Mouse (Mus musculus): ENCODE measurements around the gene Zfhx3. TPM values are rescaled to one million over a fixed set of nuclear protein-coding genes. Genes with fewer than 3 reads are reported as not detected.

The Zfhx3 gene
- polyA plus RNA-seq, 1 experiment from 2014 or later: 60.2 TPM

GRCm38 (mm10) chr8:108645660-108646059, 703.2 kb downstream of the Zfhx3 start:
- Histone ChIP-seq H3K27me3 (replicated peaks) (no peaks in the 10 kb centered on the region), H3K36me3 (replicated peaks) (no peaks in the 10 kb centered on the region), H3K4me1 (no peaks in the 10 kb centered on the region), H3K9ac (no peak overlapping the region), H3K27ac (no peak overlapping the region), H3K4me3 (no peak overlapping the region), H3K9me3 (no peaks in the 10 kb centered on the region), H3K4me2 (no peak overlapping the region)
- ATAC-seq (replicated peaks): no peak
- 78% methylated on average over 3 of the region's 3 CpGs for WGBS

- Histone ChIP-seq H3K27ac (no peak overlapping the region), H3K4me1 (no peaks in the 10 kb centered on the region), H3K4me2 (no peak overlapping the region), H3K36me3 (replicated peaks) (no peaks in the 10 kb centered on the region), H3K4me3 (no peak overlapping the region), H3K27me3 (replicated peaks) (no peaks in the 10 kb centered on the region), H3K9ac (no peak overlapping the region), H3K9me3 (no peaks in the 10 kb centered on the region)
- 64% methylated on average over 8 of the region's 8 CpGs for WGBS
- no peak for ATAC-seq (replicated peaks)
These were observed 705.1 kb downstream of the Zfhx3 start for GRCm38 (mm10) chr8:108647556-108647955.

GRCm38 (mm10) chr8:108648993-108649392, 706.5 kb downstream of the Zfhx3 start:
- 92% methylated on average over 6 of the region's 6 CpGs for WGBS
- Histone ChIP-seq H3K9ac (no peak overlapping the region), H3K4me1 (no peaks in the 10 kb centered on the region), H3K4me2 (no peak overlapping the region), H3K36me3 (replicated peaks) (no peaks in the 10 kb centered on the region), H3K27ac (no peak overlapping the region), H3K4me3 (no peak overlapping the region), H3K27me3 (replicated peaks) (no peaks in the 10 kb centered on the region), H3K9me3 (no peaks in the 10 kb centered on the region)
- no peak for ATAC-seq (replicated peaks)

GRCm38 (mm10) chr8:108650837-108651236, 708.4 kb downstream of the Zfhx3 start:
- no peak overlapping the region for H3K4me3 ChIP-seq
- no peaks in the 10 kb centered on the region for H3K9me3 ChIP-seq
- no peak overlapping the region for H3K4me2 ChIP-seq
- no peaks in the 10 kb centered on the region for H3K36me3 ChIP-seq (replicated peaks)
- no peaks in the 10 kb centered on the region for H3K4me1 ChIP-seq
- H3K27me3 ChIP-seq (replicated peaks): no peaks in the 10 kb centered on the region
- no peak overlapping the region for H3K27ac ChIP-seq
- no peak for ATAC-seq (replicated peaks)
- H3K9ac ChIP-seq: no peak overlapping the region
- 92% methylated on average over 8 of the region's 8 CpGs for WGBS

- WGBS: 43% methylated on average over 5 of the region's 5 CpGs
These were observed 719.1 kb downstream of the Zfhx3 start for GRCm38 (mm10) chr8:108661486-108662093.

GRCm38 (mm10) chr8:108662766-108663165, 720.3 kb downstream of the Zfhx3 start:
- Histone ChIP-seq H3K4me1 (no peaks in the 10 kb centered on the region), H3K9ac (no peak overlapping the region), H3K27ac (no peak overlapping the region), H3K9me3 (no peaks in the 10 kb centered on the region), H3K36me3 (replicated peaks) (no peaks in the 10 kb centered on the region), H3K4me2 (no peak overlapping the region), H3K27me3 (replicated peaks) (no peaks in the 10 kb centered on the region), H3K4me3 (no peak overlapping the region)
- no peak for ATAC-seq (replicated peaks)
- WGBS: 75% methylated on average over 3 of the region's 3 CpGs

More at GRCm38 (mm10) chr8:108661486-108662093, 719.1 kb downstream of the Zfhx3 start:
- H3K9ac ChIP-seq: no peak overlapping the region
- no peak overlapping the region for H3K4me3 ChIP-seq
- ATAC-seq (replicated peaks): no peak
- H3K4me2 ChIP-seq: no peak overlapping the region
- no peaks in the 10 kb centered on the region for H3K36me3 ChIP-seq (replicated peaks)
- H3K4me1 ChIP-seq: no peaks in the 10 kb centered on the region
- no peaks in the 10 kb centered on the region for H3K9me3 ChIP-seq
- no peaks in the 10 kb centered on the region for H3K27me3 ChIP-seq (replicated peaks)
- H3K27ac ChIP-seq: no peak overlapping the region

- no peaks in the 10 kb centered on the region for H3K36me3 ChIP-seq (replicated peaks)
- 84% methylated on average over 11 of the region's 11 CpGs for WGBS
- H3K4me3 ChIP-seq: no peak overlapping the region
- H3K27me3 ChIP-seq (replicated peaks): no peaks in the 10 kb centered on the region; the same call in 1 of the 2 replicates
- no peak overlapping the region for H3K9ac ChIP-seq
- no peaks in the 10 kb centered on the region for H3K4me1 ChIP-seq
- H3K27ac ChIP-seq: no peak overlapping the region
- no peak for ATAC-seq (replicated peaks)
- H3K4me2 ChIP-seq: no peak overlapping the region
- no peaks in the 10 kb centered on the region for H3K9me3 ChIP-seq
These were observed 729.6 kb downstream of the Zfhx3 start for GRCm38 (mm10) chr8:108671939-108672515.

- Histone ChIP-seq H3K9ac (no peak overlapping the region), H3K4me1 (no peaks in the 10 kb centered on the region)
- no peak for ATAC-seq (replicated peaks)
These were observed 732.6 kb downstream of the Zfhx3 start for GRCm38 (mm10) chr8:108675001-108675525.

GRCm38 (mm10) chr8:108689694-108690093, 747.2 kb downstream of the Zfhx3 start:
- Histone ChIP-seq H3K4me2 (no peak overlapping the region), H3K9ac (no peak overlapping the region), H3K9me3 (no peaks in the 10 kb centered on the region), H3K4me1 (peaks cover 34% of the 10 kb centered on the region), H3K27ac (no peak overlapping the region), H3K4me3 (no peak overlapping the region), H3K36me3 (replicated peaks) (no peaks in the 10 kb centered on the region), H3K27me3 (replicated peaks) (no peaks in the 10 kb centered on the region)
- WGBS: 77% methylated on average over 9 of the region's 9 CpGs
- ATAC-seq (replicated peaks): no peak

More at GRCm38 (mm10) chr8:108675001-108675525, 732.6 kb downstream of the Zfhx3 start:
- Histone ChIP-seq H3K9me3 (no peaks in the 10 kb centered on the region), H3K36me3 (replicated peaks) (no peaks in the 10 kb centered on the region), H3K27ac (no peak overlapping the region), H3K4me2 (no peak overlapping the region), H3K4me3 (no peak overlapping the region), H3K27me3 (replicated peaks) (no peaks in the 10 kb centered on the region; the same call in 1 of the 2 replicates)
- 56% methylated on average over 17 of the region's 17 CpGs for WGBS

GRCm38 (mm10) chr8:108690576-108691455, 748.4 kb downstream of the Zfhx3 start:
- Histone ChIP-seq H3K9me3 (no peaks in the 10 kb centered on the region), H3K27ac (peak overlapping the region; percentile 86), H3K4me3 (0 out of 2 replicates have a peak overlapping the region, but pooled peaks have one; percentile 2), H3K36me3 (replicated peaks) (no peaks in the 10 kb centered on the region), H3K27me3 (replicated peaks) (0 out of 2 replicates have a peak, but pooled peaks cover 4% of the 10 kb centered on the region), H3K4me2 (peak overlapping the region; percentile 50), H3K9ac (peak overlapping the region; percentile 5; the same call in 1 of the 2 replicates), H3K4me1 (peaks cover 46% of the 10 kb centered on the region)
- peak; percentile 46; the same call in 1 of the 2 replicates for ATAC-seq (replicated peaks)
- WGBS: 23% methylated on average over 14 of the region's 14 CpGs

- Histone ChIP-seq H3K4me1 (peaks cover 54% of the 10 kb centered on the region), H3K9me3 (no peaks in the 10 kb centered on the region), H3K36me3 (replicated peaks) (no peaks in the 10 kb centered on the region), H3K4me2 (peak overlapping the region; percentile 50), H3K4me3 (peak overlapping the region; percentile 24), H3K9ac (peak overlapping the region; percentile 37), H3K27me3 (replicated peaks) (0 out of 2 replicates have a peak, but pooled peaks cover 5% of the 10 kb centered on the region), H3K27ac (peak overlapping the region; percentile 86)
- WGBS: 2% methylated on average over 20 of the region's 21 CpGs
- ATAC-seq (replicated peaks): peak; percentile 50
These were observed 749.2 kb downstream of the Zfhx3 start for GRCm38 (mm10) chr8:108691456-108692238.

Measured in midbrain, embryonic 15.5 days (tissue).